Mouse (Mus musculus): ENCODE measurements around the gene Mfsd11.
A peak's percentile ranks its signal among the peaks of the same experiment; 100 is the strongest.
"Not testable (repeated sequence)": the region's sequence is repeated elsewhere in the genome, so short reads cannot be mapped to it uniquely, and the experiment has no call there.

The Mfsd11 gene

GRCm38 (mm10) chr11:116848086-116848876 lies 4.0 kb upstream of the Mfsd11 start:
- no peak for DNase-seq

GRCm38 (mm10) chr11:116848877-116849178 lies 3.4 kb upstream of the Mfsd11 start:
- not testable (repeated sequence) for DNase-seq

GRCm38 (mm10) chr11:116849587-116849986 lies 2.7 kb upstream of the Mfsd11 start:
- no peak for DNase-seq

GRCm38 (mm10) chr11:116850085-116850484 lies 2.2 kb upstream of the Mfsd11 start:
- DNase-seq, result no peak

GRCm38 (mm10) chr11:116850833-116851477 lies 1.3 kb upstream of the Mfsd11 start:
- no peak for DNase-seq

- DNase-seq, result no peak
Observed at GRCm38 (mm10) chr11:116851576-116852290, 507 bp upstream of the Mfsd11 start.

- peak; percentile 93 to 94 for DNase-seq
Observed at GRCm38 (mm10) chr11:116852891-116853511, 761 bp downstream of the Mfsd11 start, which contains the start of gene Srsf2. Srsf2 (minus strand) TSS chr11:116853094.

GRCm38 (mm10) chr11:116853512-116853928 lies 1.3 kb downstream of the Mfsd11 start:
- peak; percentile 94 to 98 for DNase-seq

- DNase-seq, result no peak
Observed at GRCm38 (mm10) chr11:116854279-116854678, 2.0 kb downstream of the Mfsd11 start.

- no peak for DNase-seq
Observed at GRCm38 (mm10) chr11:116857183-116857850, 5.1 kb downstream of the Mfsd11 start.

GRCm38 (mm10) chr11:116864444-116864843 lies 12.2 kb downstream of the Mfsd11 start:
- DNase-seq, result no peak

- no peak for DNase-seq
Observed at GRCm38 (mm10) chr11:116865945-116866585, 13.8 kb downstream of the Mfsd11 start.

- DNase-seq, result no peak
Observed at GRCm38 (mm10) chr11:116868129-116868528, 15.9 kb downstream of the Mfsd11 start.

GRCm38 (mm10) chr11:116869223-116869622 lies 17.0 kb downstream of the Mfsd11 start:
- DNase-seq, result no peak

GRCm38 (mm10) chr11:116869641-116870040 lies 17.4 kb downstream of the Mfsd11 start:
- DNase-seq, result no peak

GRCm38 (mm10) chr11:116871538-116871937 lies 19.3 kb downstream of the Mfsd11 start:
- DNase-seq, result no peak

- no peak for DNase-seq
Observed at GRCm38 (mm10) chr11:116873987-116874386, 21.7 kb downstream of the Mfsd11 start.

- DNase-seq, result no peak
Observed at GRCm38 (mm10) chr11:116878454-116878853, 26.2 kb downstream of the Mfsd11 start.

GRCm38 (mm10) chr11:116880839-116881238 lies 28.6 kb downstream of the Mfsd11 start:
- no peak for DNase-seq

GRCm38 (mm10) chr11:116881440-116881839 lies 29.2 kb downstream of the Mfsd11 start:
- no peak for DNase-seq

GRCm38 (mm10) chr11:116882446-116882845 lies 30.2 kb downstream of the Mfsd11 start:
- DNase-seq, result no peak

GRCm38 (mm10) chr11:116884061-116884460 lies 31.8 kb downstream of the Mfsd11 start:
- no peak for DNase-seq

Data from spleen, adult 18-20 months (tissue).